Mouse (Mus musculus) megakaryocyte, adult 5-6 weeks (primary cell): ENCODE results near the gene Slc16a5. TPM values are rescaled to one million over a fixed set of nuclear protein-coding genes. Genes with fewer than 3 reads are reported as not detected.
"Not testable (repeated sequence)": the region's sequence is repeated elsewhere in the genome, so short reads cannot be mapped to it uniquely, and the experiment has no call there.

Experiments
- ATAC-seq: 2 replicates; pipeline ENCODE4 v1.8.0; 2016; ENCODE audit warnings: mild to moderate bottlenecking, inconsistent platforms; ENCODE audit not compliant: poor library complexity, severe bottlenecking
- total RNA-seq, 2 experiments: library from RNA; stranded (forward) in 1 of 2; stranded (reverse) in 1 of 2; fragments of 153-499, 151-499 nt in 1 of 2; fragments of 221-1000, 200-1000 nt in 1 of 2; gene quantifications; 2 replicates each; pipeline versions ENCODE4 v1.2.3 to v1.2.4; 2015 to 2017

The Slc16a5 gene
- total RNA-seq, 2 experiments from 2014 or later = 0.15 to 0.42 TPM

GRCm38 (mm10) chr11:115478296-115478938 lies 16.1 kb downstream of the Slc16a5 start:
- ATAC-seq = no peak

- no peak for ATAC-seq
Measured at GRCm38 (mm10) chr11:115481553-115482259, 19.4 kb downstream of the Slc16a5 start.

- no peak for ATAC-seq
Measured at GRCm38 (mm10) chr11:115483278-115483677, 21.0 kb downstream of the Slc16a5 start.

- ATAC-seq = peak; percentile 80
Measured at GRCm38 (mm10) chr11:115483726-115484125, 21.5 kb downstream of the Slc16a5 start.

GRCm38 (mm10) chr11:115485155-115485554 lies 22.9 kb downstream of the Slc16a5 start:
- no peak for ATAC-seq

GRCm38 (mm10) chr11:115488551-115489104 lies 26.4 kb downstream of the Slc16a5 start:
- ATAC-seq = no peak

GRCm38 (mm10) chr11:115490441-115491355 lies 28.4 kb downstream of the Slc16a5 start:
- no peak for ATAC-seq

GRCm38 (mm10) chr11:115491356-115492083 lies 29.2 kb downstream of the Slc16a5 start, which contains the start of gene Nt5c:
Gene Nt5c, minus strand, starts transcription at chr11:115491862.
- peak; percentile 98 for ATAC-seq

GRCm38 (mm10) chr11:115492387-115492786 lies 30.1 kb downstream of the Slc16a5 start:
- no peak for ATAC-seq

- ATAC-seq = not testable (repeated sequence)
Measured at GRCm38 (mm10) chr11:115496559-115496958, 34.3 kb downstream of the Slc16a5 start.

GRCm38 (mm10) chr11:115502636-115503035 lies 40.4 kb downstream of the Slc16a5 start:
- ATAC-seq = no peak

GRCm38 (mm10) chr11:115506586-115506985 lies 44.3 kb downstream of the Slc16a5 start:
- ATAC-seq = no peak

- ATAC-seq = no peak
Measured at GRCm38 (mm10) chr11:115508061-115508460, 45.8 kb downstream of the Slc16a5 start.

- ATAC-seq = no peak
Measured at GRCm38 (mm10) chr11:115509773-115510506, 47.7 kb downstream of the Slc16a5 start.

GRCm38 (mm10) chr11:115510507-115510888 lies 48.2 kb downstream of the Slc16a5 start:
- no peak for ATAC-seq

GRCm38 (mm10) chr11:115511121-115511520 lies 48.8 kb downstream of the Slc16a5 start:
- ATAC-seq = no peak

GRCm38 (mm10) chr11:115512004-115512403 lies 49.7 kb downstream of the Slc16a5 start:
- no peak for ATAC-seq

- ATAC-seq = peak; percentile 59
Measured at GRCm38 (mm10) chr11:115512407-115513183, 50.3 kb downstream of the Slc16a5 start.
